Mouse (Mus musculus) kidney, embryonic 14.5 days (tissue): ENCODE data around the gene Mdm2. TPM values are rescaled to one million over a fixed set of nuclear protein-coding genes. Genes with fewer than 3 reads are reported as not detected.
A peak's percentile ranks its signal among the peaks of the same experiment; 100 is the strongest.

Source experiments
- ATAC-seq: fragments of 200-750 bp; cut with Nextera tagmentation; 2 replicates; pipeline ENCODE4 v1.8.0; 2017; ENCODE audit warnings: moderate number of reproducible peaks, mild to moderate bottlenecking, moderate TSS enrichment, moderate library complexity; ENCODE audit not compliant: low FRiP score, low TSS enrichment
- H3K27ac ChIP-seq: fragments of 300-500 bp; sonication (generic); 2 replicates; pipeline ENCODE4 v1.5.1; 2014; ENCODE audit warnings: low read depth, mild to moderate bottlenecking, low read length, moderate library complexity, mixed read lengths
- H3K27me3 ChIP-seq: fragments of 300-500 bp; sonication (generic); 2 replicates; pipeline ENCODE4 v1.6.1; 2014; ENCODE audit warnings: mild to moderate bottlenecking, low read length; ENCODE audit not compliant: control insufficient read depth, insufficient read depth
- H3K36me3 ChIP-seq: fragments of 300-500 bp; sonication (generic); 2 replicates; pipeline ENCODE4 v1.6.1; 2014; ENCODE audit warnings: low read length, mixed read lengths; ENCODE audit not compliant: control insufficient read depth, insufficient read depth
- H3K4me1 ChIP-seq: fragments of 300-500 bp; sonication (generic); 2 replicates; pipeline ENCODE4 v1.6.1; 2014; ENCODE audit warnings: low read length, mixed read lengths; ENCODE audit not compliant: control insufficient read depth, insufficient read depth
- H3K4me2 ChIP-seq: fragments of 300-500 bp; sonication (generic); replicated peaks from 2 replicates; pipeline ENCODE4 v1.6.1; 2014; ENCODE audit warnings: low read depth, mild to moderate bottlenecking, low read length
- H3K4me3 ChIP-seq: fragments of 300-500 bp; sonication (generic); 2 replicates; pipeline ENCODE4 v1.5.1; 2014; ENCODE audit warnings: mild to moderate bottlenecking, low read length
- H3K9ac ChIP-seq: fragments of 300-500 bp; sonication (generic); 2 replicates; pipeline ENCODE4 v1.6.1; 2014; ENCODE audit warnings: low read depth, mild to moderate bottlenecking, low read length, moderate library complexity
- H3K9me3 ChIP-seq: fragments of 300-500 bp; sonication (generic); 2 replicates; pipeline ENCODE4 v1.6.1; 2016; ENCODE audit warnings: low read length; ENCODE audit not compliant: control insufficient read depth
- WGBS: fragments of 180-500 bp; shearing (Covaris S2); extraction: QIAGEN DNeasy Blood & Tissue Kit; methylation state at CpG from one replicate; pipeline ENCODE4 v1.1.7; 2014; 5-methylcytosine and 5-hydroxymethylcytosine counted together
- polyA plus RNA-seq: library from polyadenylated mRNA; unstranded; fragments of >200 nt; fragmentation: Nextera tagmentation; extraction: Ambion mirVana; gene quantifications from 2 replicates; pipeline ENCODE4 v1.2.1, GENCODE M21; 2014

The Mdm2 gene
- polyA plus RNA-seq, 1 experiment from 2014 or later: 65.6 TPM

GRCm38 (mm10) chr10:117698313-117699138 is 12.0 kb downstream of the Mdm2 start:
- no peaks in the 10 kb centered on the region for H3K9me3 ChIP-seq
- no peaks in the 10 kb centered on the region for H3K27me3 ChIP-seq
- no peak overlapping the region for H3K27ac ChIP-seq
- H3K9ac ChIP-seq: no peak overlapping the region
- H3K4me1 ChIP-seq: no peaks in the 10 kb centered on the region
- WGBS: 96% methylated on average over 10 of the region's 10 CpGs
- H3K4me2 ChIP-seq: no peak overlapping the region
- ATAC-seq: no peak
- no peak overlapping the region for H3K4me3 ChIP-seq
- H3K36me3 ChIP-seq: peaks cover 93% of the 10 kb centered on the region

GRCm38 (mm10) chr10:117697561-117698115 is 12.9 kb downstream of the Mdm2 start:
- Histone ChIP-seq H3K4me3 (no peak overlapping the region), H3K9ac (no peak overlapping the region), H3K4me2 (no peak overlapping the region), H3K4me1 (no peaks in the 10 kb centered on the region), H3K9me3 (no peaks in the 10 kb centered on the region), H3K36me3 (peaks cover 92% of the 10 kb centered on the region), H3K27ac (no peak overlapping the region), H3K27me3 (no peaks in the 10 kb centered on the region)
- 97% methylated on average over 3 of the region's 3 CpGs for WGBS
- no peak for ATAC-seq

- H3K4me2 ChIP-seq: no peak overlapping the region
- ATAC-seq: no peak
- H3K4me1 ChIP-seq: no peaks in the 10 kb centered on the region
- peaks cover 92% of the 10 kb centered on the region for H3K36me3 ChIP-seq
- no peak overlapping the region for H3K9ac ChIP-seq
- 90% methylated on average over 6 of the region's 6 CpGs for WGBS
- no peaks in the 10 kb centered on the region for H3K9me3 ChIP-seq
- H3K4me3 ChIP-seq: no peak overlapping the region
- no peak overlapping the region for H3K27ac ChIP-seq
- H3K27me3 ChIP-seq: no peaks in the 10 kb centered on the region
These were observed 13.6 kb downstream of the Mdm2 start for GRCm38 (mm10) chr10:117696827-117697560.

GRCm38 (mm10) chr10:117696021-117696826 is 14.3 kb downstream of the Mdm2 start:
- Histone ChIP-seq H3K27me3 (no peaks in the 10 kb centered on the region), H3K27ac (no peak overlapping the region), H3K4me2 (no peak overlapping the region), H3K36me3 (peaks cover 93% of the 10 kb centered on the region), H3K4me3 (no peak overlapping the region), H3K4me1 (no peaks in the 10 kb centered on the region), H3K9me3 (no peaks in the 10 kb centered on the region), H3K9ac (no peak overlapping the region)
- no peak for ATAC-seq
- WGBS: 88% methylated on average over 8 of the region's 8 CpGs

GRCm38 (mm10) chr10:117695605-117696004 is 15.0 kb downstream of the Mdm2 start:
- WGBS: 96% methylated on average over 4 of the region's 4 CpGs
- no peak overlapping the region for H3K27ac ChIP-seq
- no peak overlapping the region for H3K4me3 ChIP-seq
- ATAC-seq: no peak
- H3K4me2 ChIP-seq: no peak overlapping the region
- H3K9ac ChIP-seq: no peak overlapping the region
- H3K4me1 ChIP-seq: no peaks in the 10 kb centered on the region
- peaks cover 93% of the 10 kb centered on the region for H3K36me3 ChIP-seq
- H3K9me3 ChIP-seq: no peaks in the 10 kb centered on the region
- H3K27me3 ChIP-seq: no peaks in the 10 kb centered on the region

GRCm38 (mm10) chr10:117695027-117695426 is 15.5 kb downstream of the Mdm2 start:
- Histone ChIP-seq H3K27me3 (no peaks in the 10 kb centered on the region), H3K27ac (no peak overlapping the region), H3K36me3 (peaks cover 93% of the 10 kb centered on the region), H3K9ac (no peak overlapping the region), H3K4me2 (no peak overlapping the region), H3K4me1 (no peaks in the 10 kb centered on the region), H3K4me3 (no peak overlapping the region), H3K9me3 (no peaks in the 10 kb centered on the region)
- 91% methylated on average over 4 of the region's 4 CpGs for WGBS
- ATAC-seq: no peak

GRCm38 (mm10) chr10:117694255-117694953 is 16.2 kb downstream of the Mdm2 start:
- Histone ChIP-seq H3K27ac (no peak overlapping the region), H3K4me2 (no peak overlapping the region), H3K9me3 (no peaks in the 10 kb centered on the region), H3K4me3 (no peak overlapping the region), H3K36me3 (peaks cover 93% of the 10 kb centered on the region), H3K4me1 (no peaks in the 10 kb centered on the region), H3K27me3 (no peaks in the 10 kb centered on the region), H3K9ac (no peak overlapping the region)
- 97% methylated on average over 6 of the region's 6 CpGs for WGBS
- ATAC-seq: no peak

- Histone ChIP-seq H3K27me3 (no peaks in the 10 kb centered on the region), H3K9ac (no peak overlapping the region), H3K4me2 (no peak overlapping the region), H3K9me3 (no peaks in the 10 kb centered on the region), H3K27ac (no peak overlapping the region), H3K4me3 (no peak overlapping the region), H3K4me1 (no peaks in the 10 kb centered on the region), H3K36me3 (peaks cover 93% of the 10 kb centered on the region)
- 0 out of 2 replicates have a peak, but pooled peaks have one; percentile 9 for ATAC-seq
- 91% methylated on average over 5 of the region's 5 CpGs for WGBS
These were observed 17.6 kb downstream of the Mdm2 start for GRCm38 (mm10) chr10:117692953-117693352.
